Mouse (Mus musculus): Measurements from ENCODE around the gene Shank2.

Gene Shank2

GRCm38 (mm10) chr7:144432920-144433319 lies 431.2 kb downstream of the Shank2 start:
- no peak for DNase-seq

- DNase-seq: no peak
Observed at GRCm38 (mm10) chr7:144438811-144439210, 437.1 kb downstream of the Shank2 start.

GRCm38 (mm10) chr7:144441466-144441865 lies 439.7 kb downstream of the Shank2 start:
- DNase-seq: no peak

- DNase-seq: no peak
Observed at GRCm38 (mm10) chr7:144441976-144442375, 440.2 kb downstream of the Shank2 start.

GRCm38 (mm10) chr7:144444788-144445187 lies 443.1 kb downstream of the Shank2 start:
- peak; percentile 13 for DNase-seq

- peak; percentile 58 for DNase-seq
Observed at GRCm38 (mm10) chr7:144447146-144447545, 445.4 kb downstream of the Shank2 start.

- no peak for DNase-seq
Observed at GRCm38 (mm10) chr7:144448186-144448585, 446.5 kb downstream of the Shank2 start.

GRCm38 (mm10) chr7:144449637-144450570 lies 448.2 kb downstream of the Shank2 start:
- DNase-seq: peak; percentile 88

GRCm38 (mm10) chr7:144450661-144451060 lies 448.9 kb downstream of the Shank2 start:
- no peak for DNase-seq

- no peak for DNase-seq
Observed at GRCm38 (mm10) chr7:144458881-144459280, 457.2 kb downstream of the Shank2 start.

- no peak for DNase-seq
Observed at GRCm38 (mm10) chr7:144461246-144461902, 459.6 kb downstream of the Shank2 start.

- no peak for DNase-seq
Observed at GRCm38 (mm10) chr7:144462577-144462976, 460.8 kb downstream of the Shank2 start.

- DNase-seq: no peak
Observed at GRCm38 (mm10) chr7:144468741-144469140, 467.0 kb downstream of the Shank2 start.

- peak; percentile 62 for DNase-seq
Observed at GRCm38 (mm10) chr7:144469181-144469641, 467.5 kb downstream of the Shank2 start.

- DNase-seq: peak; percentile 2
Observed at GRCm38 (mm10) chr7:144469908-144470544, 468.3 kb downstream of the Shank2 start.

- DNase-seq: peak; percentile 95
Observed at GRCm38 (mm10) chr7:144470545-144471059, 468.9 kb downstream of the Shank2 start, which contains the start of gene Cttn. Cttn (minus strand) TSS chr7:144471009.

- DNase-seq: no peak
Observed at GRCm38 (mm10) chr7:144471103-144471502, 469.4 kb downstream of the Shank2 start.

- DNase-seq: no peak
Observed at GRCm38 (mm10) chr7:144473486-144473885, 471.8 kb downstream of the Shank2 start.
